Mouse (Mus musculus) cerebellum, adult (tissue): ENCODE data around the gene Olfr1387.
"Not testable (repeated sequence)": the region's sequence is repeated elsewhere in the genome, so short reads cannot be mapped to it uniquely, and the experiment has no call there.

Experiments
- ATAC-seq: cut with Nextera tagmentation; 2 replicates; pipeline ENCODE4 v1.9.2; 2017; ENCODE audit warnings: mild to moderate bottlenecking, moderate library complexity, mixed read lengths; ENCODE audit not compliant: insufficient number of reproducible peaks, low FRiP score, low TSS enrichment

Olfr1387 gene

DNA sequence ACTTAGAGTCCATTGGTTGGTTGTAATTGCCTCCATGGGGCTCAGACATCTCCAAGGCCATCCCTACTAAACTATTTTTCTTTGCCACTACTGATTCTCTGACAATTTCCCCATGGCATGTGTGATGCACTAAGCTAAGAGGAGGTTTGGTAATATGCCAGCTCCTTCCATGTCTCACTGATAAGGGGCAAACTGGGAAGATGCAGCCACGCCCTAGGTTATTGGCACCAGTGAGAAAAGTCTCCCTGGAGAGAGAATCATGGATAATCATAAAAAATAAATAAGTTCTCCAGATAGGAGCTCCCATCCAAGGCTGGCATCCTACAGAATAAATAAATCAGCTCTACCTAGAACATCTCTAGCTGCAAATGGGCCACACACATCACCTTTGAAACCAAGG lies at the start of gene Olfr1387:
TSS of gene Olfr1387 (plus strand) at position 301 of the 400 bp plus-strand sequence.
- ATAC-seq = no peak

GRCm38 (mm10) chr11:49406784-49407183 lies 48.4 kb upstream of the Olfr1387 start:
- ATAC-seq = no peak

- no peak for ATAC-seq
These were observed 44.6 kb upstream of the Olfr1387 start for GRCm38 (mm10) chr11:49410540-49410939.

- ATAC-seq = no peak
These were observed 32.4 kb upstream of the Olfr1387 start, which contains the start of gene Olfr1389 for GRCm38 (mm10) chr11:49422767-49423166. TSS of gene Olfr1389 (plus strand) at chr11:49423067.

- ATAC-seq = no peak
These were observed 29.8 kb upstream of the Olfr1387 start for GRCm38 (mm10) chr11:49425257-49425927.

- no peak for ATAC-seq
These were observed 25.5 kb upstream of the Olfr1387 start for GRCm38 (mm10) chr11:49429641-49430040.

GRCm38 (mm10) chr11:49436411-49436810 lies 18.7 kb upstream of the Olfr1387 start, which contains the start of gene Olfr1388:
TSS of gene Olfr1388 (plus strand) at chr11:49436624.
- ATAC-seq = no peak

- ATAC-seq = not testable (repeated sequence)
These were observed 9.6 kb downstream of the Olfr1387 start, which contains the start of gene Olfr1386 for GRCm38 (mm10) chr11:49464746-49465145. TSS of gene Olfr1386 (plus strand) at chr11:49465046.

- ATAC-seq = no peak
These were observed 30.8 kb downstream of the Olfr1387 start for GRCm38 (mm10) chr11:49485973-49486372.

DNA sequence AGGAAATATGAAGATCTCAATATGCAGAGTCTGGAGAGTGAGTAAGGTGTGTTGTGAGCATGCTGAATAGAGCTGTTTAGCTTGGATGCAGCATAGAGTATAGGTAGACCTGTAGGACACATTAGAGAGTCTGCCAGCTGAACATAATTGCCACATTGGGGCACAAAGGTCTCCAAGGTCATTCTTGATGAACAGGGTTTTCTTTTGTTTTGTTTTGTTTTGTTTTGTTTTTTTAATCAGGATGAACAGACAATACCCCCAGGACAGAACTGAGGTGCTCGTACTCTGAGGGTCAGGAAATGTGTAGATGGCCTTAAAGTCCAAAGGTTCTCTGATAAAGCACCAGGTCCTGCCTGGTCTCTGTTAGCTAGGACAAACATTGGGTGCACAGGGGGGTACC lies 33.6 kb downstream of the Olfr1387 start, which contains the start of gene Olfr1385:
TSS of gene Olfr1385 (plus strand) at position 301 of the 400 bp plus-strand sequence.
- ATAC-seq = not testable (repeated sequence)
